Mouse (Mus musculus) brain, embryonic 14.5 days (tissue): Measurements from ENCODE around the gene Cxcl1. TPM values are rescaled to one million over a fixed set of nuclear protein-coding genes. Genes with fewer than 3 reads are reported as not detected.

Experiments
- DNase-seq: peaks from one replicate; pipeline ENCODE4 v3.0.0-alpha.2; 2011; ENCODE audit warnings: low read depth
- CTCF ChIP-seq: fragments of 200-500 bp; IDR thresholded peaks from 2 replicates; pipeline ENCODE4 v1.5.1; 2012; ENCODE audit warnings: inconsistent platforms, mild to moderate bottlenecking, moderate library complexity, borderline replicate concordance; ENCODE audit not compliant: insufficient read depth, insufficient read length; ENCODE audit errors: extremely low read depth
- POLR2A ChIP-seq: fragments of 200-500 bp; IDR thresholded peaks from 2 replicates; pipeline ENCODE4 v1.6.1; 2012; ENCODE audit warnings: mild to moderate bottlenecking, inconsistent platforms, borderline replicate concordance; ENCODE audit not compliant: poor library complexity, insufficient read depth, insufficient read length, severe bottlenecking; ENCODE audit errors: extremely low read depth
- polyA plus RNA-seq: library from polyadenylated mRNA; depleted of rRNA; stranded (reverse); fragments of >200 nt; gene quantifications from 2 replicates; pipeline ENCODE4 v1.2.3, GENCODE M21; 2012; rRNA removed

Gene Cxcl1
- polyA plus RNA-seq, 1 experiment, result 0.25 TPM

GRCm38 (mm10) chr5:90930546-90930945 is 39.5 kb downstream of the Cxcl1 start:
- TF ChIP-seq CTCF, result no peak

GRCm38 (mm10) chr5:90930971-90931851 is 40.2 kb downstream of the Cxcl1 start, which contains the start of gene Mthfd2l:
Mthfd2l (plus strand) TSS chr5:90931117.
- peak; percentile 96 for DNase-seq
- TF ChIP-seq POLR2A (peak; percentile 58), CTCF (peak; percentile 62)

More at GRCm38 (mm10) chr5:90930546-90930945, 39.5 kb downstream of the Cxcl1 start:
- no peak for DNase-seq

- DNase-seq, result peak; percentile 79
These were observed 40.9 kb downstream of the Cxcl1 start for GRCm38 (mm10) chr5:90931911-90932310.

GRCm38 (mm10) chr5:90936706-90937105 is 45.7 kb downstream of the Cxcl1 start:
- no peak for DNase-seq
- TF ChIP-seq POLR2A, result no peak
- no peak for TF ChIP-seq CTCF

More at GRCm38 (mm10) chr5:90931911-90932310, 40.9 kb downstream of the Cxcl1 start:
- TF ChIP-seq POLR2A, result no peak
- TF ChIP-seq CTCF, result no peak

Other genes starting within 250 kb of the Cxcl1 start
- gene Cxcl5, start 131.9 kb upstream of the Cxcl1 start, polyA plus RNA-seq, result 0.04 and 0.06 TPM in 2 replicates
- gene Ppbp, start 122.7 kb upstream of the Cxcl1 start, polyA plus RNA-seq, result 0.79 and 1.6 TPM in 2 replicates
- gene Pf4, start 118.8 kb upstream of the Cxcl1 start, polyA plus RNA-seq, result 21.4 and 26.6 TPM in 2 replicates
- gene Cxcl3, start 105.1 kb upstream of the Cxcl1 start, polyA plus RNA-seq, result 0.09 TPM in 1 of 2 replicates, not detected in the other
- not detected in 2 replicates for gene Cxcl15, start 96.7 kb upstream of the Cxcl1 start, polyA plus RNA-seq
- gene Cxcl2, start 12.6 kb downstream of the Cxcl1 start, polyA plus RNA-seq, result not detected in 2 replicates
- gene Mthfd2l, start 39.9 kb downstream of the Cxcl1 start, polyA plus RNA-seq, result 64.9 and 81.9 TPM in 2 replicates
- gene Epgn, start 136.2 kb downstream of the Cxcl1 start, polyA plus RNA-seq, result 0.26 and 0.39 TPM in 2 replicates
- 0.01 and 0.03 TPM in 2 replicates for gene Ereg, start 183.4 kb downstream of the Cxcl1 start, polyA plus RNA-seq
- 0.08 and 0.15 TPM in 2 replicates for gene Areg, start 248.4 kb downstream of the Cxcl1 start, polyA plus RNA-seq